Mouse (Mus musculus): ENCODE results near the gene Zfp109. TPM values are rescaled to one million over a fixed set of nuclear protein-coding genes. Genes with fewer than 3 reads are reported as not detected.

Zfp109 gene
- total RNA-seq, 2 experiments from 2014 or later, result 3.9 to 4.1 TPM

- no peak for DNase-seq (ENCODE audit: low spot score in 2 of 2)
These were observed 29.0 kb downstream of the Zfp109 start for GRCm38 (mm10) chr7:24208282-24208886.

DNA sequence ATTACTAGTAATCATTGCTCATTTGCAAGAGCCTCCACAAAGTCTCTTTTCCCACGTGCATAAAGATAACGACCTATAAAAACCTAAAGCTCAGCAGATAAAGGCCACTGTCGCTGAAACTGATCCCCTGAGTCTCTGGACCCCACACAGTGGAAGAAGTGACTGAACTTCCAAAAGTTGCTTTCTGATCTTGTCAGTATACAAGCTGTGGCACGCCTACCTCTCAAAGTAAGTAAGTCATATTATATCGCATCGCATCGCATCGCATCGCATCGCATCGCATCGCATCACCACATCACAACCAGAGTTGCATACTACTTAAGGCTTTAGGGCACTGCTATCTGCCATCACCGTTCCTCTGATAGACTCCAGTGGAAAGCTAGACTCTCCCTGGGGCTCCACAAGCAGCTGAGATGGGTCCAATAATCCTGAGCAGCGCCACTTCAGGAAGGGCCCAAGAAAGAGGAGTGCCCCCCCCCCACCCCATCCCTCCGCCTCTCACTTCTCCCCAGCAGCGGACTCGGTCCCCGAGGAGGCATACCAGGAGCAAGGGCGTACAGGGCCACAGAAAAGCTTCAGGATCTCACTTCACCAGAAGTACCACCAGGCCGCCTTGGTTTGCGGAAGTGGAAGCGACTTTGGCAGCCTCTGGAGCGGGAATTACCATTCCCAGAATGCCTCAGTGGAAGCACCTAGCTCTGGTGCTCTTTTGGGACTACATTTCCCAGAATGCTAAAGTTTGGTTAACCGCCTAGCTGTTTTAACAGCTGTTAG, 29.7 kb downstream of the Zfp109 start:
- peak; percentile 10 to 35 for DNase-seq (ENCODE audit: low spot score in 2 of 2)

- DNase-seq (ENCODE audit: low spot score in 2 of 2), result no peak
These were observed 40.4 kb downstream of the Zfp109 start for GRCm38 (mm10) chr7:24196961-24197360.

DNA sequence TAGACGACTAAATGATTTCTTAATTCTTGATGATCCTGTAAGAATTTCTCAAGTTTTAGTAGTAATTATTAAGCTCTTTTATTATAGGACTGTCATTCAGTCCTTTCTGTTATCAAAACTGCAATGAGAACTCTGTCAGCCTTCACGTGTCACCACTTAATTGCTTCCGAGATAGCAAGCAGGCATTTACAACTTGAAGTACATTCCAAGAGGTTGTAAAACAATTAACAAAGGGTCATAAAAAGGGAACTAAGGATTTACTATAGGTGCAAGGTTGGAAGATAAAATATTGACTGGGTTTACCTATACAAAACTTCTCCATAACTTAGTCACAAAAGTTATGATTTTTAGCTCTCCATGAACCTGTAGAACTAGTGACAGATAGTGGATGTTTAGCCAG, 44.2 kb downstream of the Zfp109 start:
- no peak for DNase-seq (ENCODE audit: low spot score in 2 of 2)

- no peak for DNase-seq (ENCODE audit: low spot score in 2 of 2)
These were observed 46.0 kb downstream of the Zfp109 start for GRCm38 (mm10) chr7:24191361-24191760.

GRCm38 (mm10) chr7:24189571-24189944, 47.8 kb downstream of the Zfp109 start:
- no peak for DNase-seq (ENCODE audit: low spot score in 2 of 2)

- DNase-seq (ENCODE audit: low spot score in 2 of 2), result no peak
These were observed 48.3 kb downstream of the Zfp109 start for GRCm38 (mm10) chr7:24188901-24189570.

GRCm38 (mm10) chr7:24187611-24188010, 49.7 kb downstream of the Zfp109 start:
- no peak for DNase-seq (ENCODE audit: low spot score in 2 of 2)

Other genes with a start within 250 kb of the Zfp109 start
- gene V1rd19, start 235.9 kb downstream of the Zfp109 start, total RNA-seq (2021), result not detected
- not detected for gene Vmn1r183, start 184.3 kb downstream of the Zfp109 start, total RNA-seq (2021)
- 10 to 100 TPM; 19.9 to 20.8 TPM for gene Zfp180, start 155.6 kb downstream of the Zfp109 start, total RNA-seq (2021)
- 1 to 10 TPM; 6.0 TPM for gene Zfp112, start 125.2 kb downstream of the Zfp109 start, total RNA-seq (2021)
- 10 to 100 TPM; 12.4 to 12.8 TPM for gene Zfp235, start 103.4 kb downstream of the Zfp109 start, total RNA-seq (2021)
- gene Zfp114, start 62.5 kb downstream of the Zfp109 start, total RNA-seq (2021), result 1 to 10 TPM; 1.6 to 1.7 TPM
- 10 to 100 TPM; 14.2 to 15.7 TPM for gene Zfp111, start 26.1 kb downstream of the Zfp109 start, total RNA-seq (2021)
- 1 to 10 TPM; 3.9 to 4.2 TPM for gene Zfp108, start 17.2 kb upstream of the Zfp109 start, total RNA-seq (2021)
- gene Zfp93, start 32.9 kb upstream of the Zfp109 start, total RNA-seq (2021), result 1 to 10 TPM; 6.0 to 6.6 TPM
- 10 to 100 TPM; 18.3 to 19.5 TPM for gene Zfp61, start 63.7 kb upstream of the Zfp109 start, total RNA-seq (2021)
- 1 to 10 TPM; 5.8 to 7.0 TPM for gene Zfp94, start 79.1 kb upstream of the Zfp109 start, total RNA-seq (2021)
- gene Tescl, start 96.4 kb upstream of the Zfp109 start, total RNA-seq (2021), result under 1 TPM; 0.36 to 0.37 TPM
- gene Lypd5, start 111.6 kb upstream of the Zfp109 start, total RNA-seq (2021), result not detected
- gene Kcnn4, start 132.7 kb upstream of the Zfp109 start, total RNA-seq (2021), result 1 to 10 TPM; 3.0 to 7.3 TPM
- 10 to 100 TPM; 25.6 to 32.3 TPM for gene Smg9, start 162.1 kb upstream of the Zfp109 start, total RNA-seq (2021)
- gene Irgc1, start 214.7 kb upstream of the Zfp109 start, total RNA-seq (2021), result not detected
- 10 to 100 TPM; 11.9 to 13.1 TPM for gene Plaur, start 224.9 kb upstream of the Zfp109 start, total RNA-seq (2021)
- 10 to 100 TPM; 12.6 to 17.7 TPM for gene Cadm4, start 244.5 kb upstream of the Zfp109 start, total RNA-seq (2021)

All from adrenal gland, postnatal 4 days (tissue).